Mouse (Mus musculus) C2C12 (cell line): ENCODE data around the gene Sox5.

Experiments used
- CTCF ChIP-seq: IDR thresholded peaks from one replicate; pipeline ENCODE4 v1.5.1; 2011; ENCODE audit not compliant: control insufficient read depth, insufficient read depth, insufficient read length
- USF1 ChIP-seq: IDR thresholded peaks from one replicate; pipeline ENCODE4 v1.6.1; 2011; ENCODE audit warnings: low read depth, mild to moderate bottlenecking, control low read depth, moderate library complexity

- no peak for TF ChIP-seq CTCF
- TF ChIP-seq USF1: no peak
Measured at GRCm38 (mm10) chr6:144154892-144155424, 626.8 kb downstream of the Sox5 start.
